Mouse (Mus musculus) inflammation-experienced regulatory T-cells, adult 6 months (primary cell): ENCODE data around the gene Plcb2. TPM values are rescaled to one million over a fixed set of nuclear protein-coding genes. Genes with fewer than 3 reads are reported as not detected.

Experiments used
- ATAC-seq: one replicate; pipeline ENCODE4 v1.8.0; 2017
- polyA plus RNA-seq, 3 experiments: library from polyadenylated mRNA; unstranded; fragments of 100-300 nt; shearing (Covaris generic); gene quantifications; one replicate each; pipeline ENCODE4 v1.2.1; 2017

Plcb2 gene
- polyA plus RNA-seq, 3 experiments from 2014 or later, result 8.2 to 18.9 (median 18.4) TPM

- ATAC-seq, result no peak
These were observed 17.2 kb downstream of the Plcb2 start for GRCm38 (mm10) chr2:118711038-118711494.

GRCm38 (mm10) chr2:118709655-118710221 is 18.5 kb downstream of the Plcb2 start:
- ATAC-seq, result no peak

GRCm38 (mm10) chr2:118708472-118708871 is 19.8 kb downstream of the Plcb2 start:
- ATAC-seq, result no peak

GRCm38 (mm10) chr2:118706436-118706835 is 21.8 kb downstream of the Plcb2 start:
- ATAC-seq, result no peak

GRCm38 (mm10) chr2:118703913-118704730 is 24.1 kb downstream of the Plcb2 start, which contains the start of gene Ankrd63:
Gene Ankrd63 (minus strand): TSS chr2:118703963.
- ATAC-seq, result peak; percentile 23

GRCm38 (mm10) chr2:118702883-118703761 is 25.1 kb downstream of the Plcb2 start:
- peak; percentile 25 for ATAC-seq

GRCm38 (mm10) chr2:118701971-118702882 is 26.0 kb downstream of the Plcb2 start:
- no peak for ATAC-seq

GRCm38 (mm10) chr2:118701161-118701560 is 27.1 kb downstream of the Plcb2 start:
- no peak for ATAC-seq

- peak; percentile 50 for ATAC-seq
These were observed 27.8 kb downstream of the Plcb2 start for GRCm38 (mm10) chr2:118700179-118701062.

GRCm38 (mm10) chr2:118697955-118698354 is 30.3 kb downstream of the Plcb2 start:
- ATAC-seq, result no peak

GRCm38 (mm10) chr2:118697311-118697877 is 30.8 kb downstream of the Plcb2 start:
- ATAC-seq, result no peak

GRCm38 (mm10) chr2:118696451-118697308 is 31.6 kb downstream of the Plcb2 start:
- ATAC-seq, result no peak

- ATAC-seq, result peak; percentile 42
These were observed 32.5 kb downstream of the Plcb2 start for GRCm38 (mm10) chr2:118695677-118696232.

- ATAC-seq, result no peak
These were observed 34.8 kb downstream of the Plcb2 start for GRCm38 (mm10) chr2:118693370-118693966.

GRCm38 (mm10) chr2:118689875-118690274 is 38.4 kb downstream of the Plcb2 start:
- ATAC-seq, result no peak

GRCm38 (mm10) chr2:118687791-118688190 is 40.4 kb downstream of the Plcb2 start:
- no peak for ATAC-seq

GRCm38 (mm10) chr2:118686693-118687092 is 41.5 kb downstream of the Plcb2 start:
- no peak for ATAC-seq

- no peak for ATAC-seq
These were observed 43.1 kb downstream of the Plcb2 start for GRCm38 (mm10) chr2:118685088-118685487.
